Mouse (Mus musculus) neural tube, embryonic 15.5 days (tissue): ENCODE measurements around the gene Slc22a12. TPM values are rescaled to one million over a fixed set of nuclear protein-coding genes. Genes with fewer than 3 reads are reported as not detected.

Source experiments
- microRNA-seq: library from miRNA; unstranded; fragments of <30 nt; microRNA quantifications from one replicate; pipeline ENCODE4, GENCODE M21; 2017
- polyA plus RNA-seq: library from polyadenylated mRNA; unstranded; fragments of >200 nt; fragmentation: Nextera tagmentation; extraction: Ambion mirVana; gene quantifications from 2 replicates; pipeline ENCODE4 v1.2.1, GENCODE M21; 2015

The Slc22a12 gene
- polyA plus RNA-seq, 1 experiment from 2014 or later, result 0.14 TPM

Small RNA genes lying within 50 kb of the gene (microRNA-seq; reads per million reads assigned to microRNA genes)
- not detected for gene Gm26460

Other genes with a start within 250 kb of the Slc22a12 start
- gene Cdc42bpg, start 236.6 kb downstream of the Slc22a12 start, polyA plus RNA-seq, result 0.33 and 0.36 TPM in 2 replicates
- gene Men1, start 208.1 kb downstream of the Slc22a12 start, polyA plus RNA-seq, result 71.4 and 71.6 TPM in 2 replicates
- gene Map4k2, start 201.9 kb downstream of the Slc22a12 start, polyA plus RNA-seq, result 21.9 and 22.2 TPM in 2 replicates
- 88.7 and 104 TPM in 2 replicates for gene Sf1, start 179.3 kb downstream of the Slc22a12 start, polyA plus RNA-seq
- gene Pygm, start 158.6 kb downstream of the Slc22a12 start, polyA plus RNA-seq, result 7.5 and 12.0 TPM in 2 replicates
- gene Rasgrp2, start 143.7 kb downstream of the Slc22a12 start, polyA plus RNA-seq, result 197 and 217 TPM in 2 replicates
- 31.3 and 45.7 TPM in 2 replicates for gene Nrxn2, start 124.3 kb downstream of the Slc22a12 start, polyA plus RNA-seq